Mouse (Mus musculus): ENCODE measurements around the gene Gmds. TPM values are rescaled to one million over a fixed set of nuclear protein-coding genes. Genes with fewer than 3 reads are reported as not detected.

Gmds gene
- polyA plus RNA-seq, 1 experiment from 2014 or later = 46.8 TPM

DNA sequence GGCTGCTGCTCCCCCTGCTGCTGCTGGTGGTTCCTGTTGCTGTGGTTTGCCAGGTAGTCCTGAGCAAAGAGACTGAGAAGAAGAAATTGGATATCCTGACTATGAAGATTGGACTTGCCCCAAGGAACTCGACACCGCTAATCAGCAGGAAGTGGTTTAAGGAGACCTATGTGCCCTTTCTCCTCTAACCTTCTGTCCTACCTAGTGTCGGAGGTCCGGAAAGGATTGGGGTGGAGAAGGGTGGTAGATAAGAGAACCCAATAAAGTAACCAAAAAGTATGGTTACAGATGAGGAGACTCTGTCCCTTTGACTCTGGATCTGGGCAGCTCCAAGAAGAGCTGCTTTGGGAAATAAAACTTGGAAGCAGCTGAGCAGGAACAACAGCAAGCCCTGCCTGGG is 86.3 kb downstream of the Gmds start:
- no peak overlapping the region for H3K9ac ChIP-seq
- no peaks in the 10 kb centered on the region for H3K27me3 ChIP-seq
- no peak overlapping the region for H3K27ac ChIP-seq
- H3K4me2 ChIP-seq = no peak overlapping the region
- H3K4me1 ChIP-seq = no peaks in the 10 kb centered on the region
- no peaks in the 10 kb centered on the region for H3K36me3 ChIP-seq
- no peaks in the 10 kb centered on the region for H3K9me3 ChIP-seq
- 57% methylated on average over 4 of the region's 4 CpGs for WGBS
- no peak for ATAC-seq (ENCODE audit: insufficient number of reproducible peaks, low FRiP score, low TSS enrichment, low read depth)
- H3K4me3 ChIP-seq = no peak overlapping the region

DNA sequence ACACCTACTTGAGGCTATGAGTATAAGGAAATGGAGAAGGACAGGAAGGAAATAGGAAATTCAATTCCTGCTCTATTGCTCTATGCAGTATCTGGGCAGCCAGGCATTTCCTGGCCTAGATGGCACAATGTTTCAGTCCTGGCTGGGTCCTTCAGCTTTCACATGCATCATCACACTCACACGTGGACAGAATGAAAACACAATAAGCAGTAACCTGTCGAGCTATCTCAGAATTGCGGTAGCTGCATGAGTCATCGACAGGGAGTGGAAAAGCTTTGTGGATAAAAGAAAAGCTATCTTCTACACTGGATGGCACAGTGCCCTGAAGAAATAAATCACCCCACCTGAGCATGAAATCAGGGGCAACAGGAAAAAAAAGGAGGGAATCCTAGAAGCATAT is 96.3 kb downstream of the Gmds start:
- Histone ChIP-seq H3K36me3 (no peaks in the 10 kb centered on the region), H3K9ac (no peak overlapping the region), H3K4me3 (no peak overlapping the region), H3K4me1 (no peaks in the 10 kb centered on the region), H3K27me3 (no peaks in the 10 kb centered on the region), H3K9me3 (no peaks in the 10 kb centered on the region), H3K27ac (no peak overlapping the region), H3K4me2 (no peak overlapping the region)
- no peak for ATAC-seq (ENCODE audit: insufficient number of reproducible peaks, low FRiP score, low TSS enrichment, low read depth)
- WGBS = 68% methylated on average over 4 of the region's 4 CpGs

DNA sequence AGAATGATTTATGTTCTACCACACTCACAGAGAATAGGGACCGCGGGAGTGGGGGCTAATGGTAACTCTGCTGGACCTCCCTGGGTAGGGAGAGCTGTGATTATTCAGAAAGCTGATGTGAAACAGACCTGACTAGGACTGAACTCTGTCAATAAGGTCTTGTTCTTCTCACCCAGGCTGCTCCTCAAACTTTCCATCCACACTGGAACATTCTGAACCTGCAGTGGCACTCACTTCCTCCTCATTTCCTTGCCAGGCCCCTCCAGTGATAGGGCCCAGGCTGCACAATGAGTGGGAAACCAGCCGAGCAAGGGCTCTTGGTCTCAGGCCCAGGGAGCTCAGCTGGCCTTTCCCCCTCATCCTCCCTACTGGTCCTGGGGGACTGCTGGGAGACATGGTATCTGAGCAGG is 102.3 kb downstream of the Gmds start:
- no peak for ATAC-seq (ENCODE audit: insufficient number of reproducible peaks, low FRiP score, low TSS enrichment, low read depth)
- Histone ChIP-seq H3K4me2 (no peak overlapping the region), H3K9ac (no peak overlapping the region), H3K4me3 (no peak overlapping the region), H3K4me1 (peaks cover 9% of the 10 kb centered on the region), H3K9me3 (no peaks in the 10 kb centered on the region), H3K27ac (peak overlapping the region; percentile 72), H3K27me3 (no peaks in the 10 kb centered on the region), H3K36me3 (no peaks in the 10 kb centered on the region)
- 31% methylated on average over 3 of the region's 3 CpGs for WGBS

DNA sequence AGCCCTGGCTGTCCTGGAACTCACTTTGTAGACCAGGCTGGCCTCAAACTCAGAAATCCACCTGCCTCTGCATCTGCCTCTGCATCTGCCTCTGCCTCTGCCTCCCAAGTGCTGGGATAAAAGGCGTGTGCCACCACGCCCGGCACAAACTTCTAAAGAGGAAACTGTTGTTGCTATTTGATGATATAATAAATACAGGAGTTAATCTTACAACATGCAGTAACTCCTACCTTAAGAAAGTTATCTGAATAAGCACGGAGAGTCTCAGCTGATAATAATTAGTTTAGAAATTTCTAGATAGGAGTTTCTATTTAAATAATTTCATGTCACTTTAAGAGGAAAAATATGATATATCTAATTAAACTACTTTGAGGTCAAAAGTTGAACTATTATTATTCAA is 103.5 kb downstream of the Gmds start:
- Histone ChIP-seq H3K4me2 (no peak overlapping the region), H3K27me3 (no peaks in the 10 kb centered on the region), H3K36me3 (no peaks in the 10 kb centered on the region), H3K4me3 (no peak overlapping the region), H3K9me3 (no peaks in the 10 kb centered on the region), H3K27ac (no peak overlapping the region), H3K4me1 (peaks cover 9% of the 10 kb centered on the region), H3K9ac (no peak overlapping the region)
- 85% methylated on average over 4 of the region's 4 CpGs for WGBS
- ATAC-seq (ENCODE audit: insufficient number of reproducible peaks, low FRiP score, low TSS enrichment, low read depth) = no peak

DNA sequence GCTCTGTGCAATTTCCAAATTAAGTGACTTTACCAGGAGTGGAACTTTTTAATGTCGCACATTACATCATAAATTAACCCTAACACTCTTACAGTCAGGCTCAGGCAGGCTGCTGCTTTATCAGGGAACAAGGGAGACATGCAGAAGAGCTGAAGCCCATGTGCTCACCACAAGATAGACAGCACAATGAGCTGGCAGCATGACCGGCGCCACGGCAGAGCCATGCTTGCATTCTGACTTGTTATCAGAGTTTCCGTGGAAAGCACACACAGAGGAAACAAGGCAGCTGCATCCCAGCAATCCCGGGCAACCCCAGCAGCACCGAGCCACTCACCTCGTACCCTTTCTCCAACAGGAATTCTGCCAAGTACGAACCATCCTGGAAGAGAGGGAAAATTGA is 104.5 kb downstream of the Gmds start:
- H3K27ac ChIP-seq = no peak overlapping the region
- no peak overlapping the region for H3K4me3 ChIP-seq
- H3K27me3 ChIP-seq = no peaks in the 10 kb centered on the region
- no peaks in the 10 kb centered on the region for H3K36me3 ChIP-seq
- H3K4me1 ChIP-seq = peaks cover 9% of the 10 kb centered on the region
- H3K9me3 ChIP-seq = no peaks in the 10 kb centered on the region
- 60% methylated on average over 9 of the region's 9 CpGs for WGBS
- no peak overlapping the region for H3K9ac ChIP-seq
- no peak overlapping the region for H3K4me2 ChIP-seq
- ATAC-seq (ENCODE audit: insufficient number of reproducible peaks, low FRiP score, low TSS enrichment, low read depth) = no peak

DNA sequence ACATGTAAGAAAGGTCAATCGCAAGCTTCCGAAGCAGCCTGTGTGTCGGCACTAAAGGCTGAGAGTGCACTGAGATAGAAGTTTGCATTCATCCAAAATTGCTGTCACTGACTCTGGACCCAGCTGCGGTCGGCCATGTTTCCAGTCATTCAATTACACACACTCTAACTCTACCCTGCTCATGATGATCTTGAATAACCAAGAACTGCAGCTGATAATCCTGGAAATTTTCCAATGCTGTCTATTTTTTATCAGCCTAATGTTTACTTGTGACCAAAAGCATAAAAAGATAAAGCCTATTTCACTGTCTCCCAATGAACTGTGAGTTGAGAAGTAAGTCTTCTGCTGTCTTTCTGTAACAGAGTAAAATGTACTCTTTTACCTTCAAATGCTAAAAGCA is 106.1 kb downstream of the Gmds start:
- Histone ChIP-seq H3K9ac (no peak overlapping the region), H3K27ac (no peak overlapping the region), H3K36me3 (no peaks in the 10 kb centered on the region), H3K27me3 (no peaks in the 10 kb centered on the region), H3K4me3 (no peak overlapping the region), H3K4me2 (no peak overlapping the region), H3K9me3 (no peaks in the 10 kb centered on the region), H3K4me1 (peaks cover 9% of the 10 kb centered on the region)
- WGBS = 93% methylated on average over 5 of the region's 5 CpGs
- no peak for ATAC-seq (ENCODE audit: insufficient number of reproducible peaks, low FRiP score, low TSS enrichment, low read depth)

DNA sequence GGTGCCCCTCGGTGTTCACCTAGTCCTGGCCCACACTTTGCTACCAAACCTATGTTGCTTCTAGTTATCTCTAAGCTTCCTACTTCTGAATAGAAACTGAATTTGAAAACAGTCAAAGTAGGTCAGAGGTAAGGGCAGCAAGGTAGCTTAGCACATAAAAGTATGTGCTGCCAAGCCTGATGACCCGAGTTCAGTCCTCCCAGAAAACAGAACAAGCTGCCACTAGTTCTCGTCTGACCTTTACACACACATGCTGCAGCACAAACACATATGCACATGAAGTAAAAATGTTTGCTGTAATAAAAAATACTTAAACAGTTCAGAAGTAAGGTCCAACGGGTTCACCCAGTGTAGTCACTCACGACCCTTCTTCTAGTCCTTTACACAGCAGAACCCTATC is 106.6 kb downstream of the Gmds start:
- H3K27me3 ChIP-seq = no peaks in the 10 kb centered on the region
- 86% methylated on average over 5 of the region's 5 CpGs for WGBS
- no peak overlapping the region for H3K27ac ChIP-seq
- no peaks in the 10 kb centered on the region for H3K9me3 ChIP-seq
- no peak overlapping the region for H3K9ac ChIP-seq
- no peak overlapping the region for H3K4me3 ChIP-seq
- H3K4me2 ChIP-seq = no peak overlapping the region
- H3K4me1 ChIP-seq = peaks cover 9% of the 10 kb centered on the region
- no peaks in the 10 kb centered on the region for H3K36me3 ChIP-seq
- no peak for ATAC-seq (ENCODE audit: insufficient number of reproducible peaks, low FRiP score, low TSS enrichment, low read depth)

DNA sequence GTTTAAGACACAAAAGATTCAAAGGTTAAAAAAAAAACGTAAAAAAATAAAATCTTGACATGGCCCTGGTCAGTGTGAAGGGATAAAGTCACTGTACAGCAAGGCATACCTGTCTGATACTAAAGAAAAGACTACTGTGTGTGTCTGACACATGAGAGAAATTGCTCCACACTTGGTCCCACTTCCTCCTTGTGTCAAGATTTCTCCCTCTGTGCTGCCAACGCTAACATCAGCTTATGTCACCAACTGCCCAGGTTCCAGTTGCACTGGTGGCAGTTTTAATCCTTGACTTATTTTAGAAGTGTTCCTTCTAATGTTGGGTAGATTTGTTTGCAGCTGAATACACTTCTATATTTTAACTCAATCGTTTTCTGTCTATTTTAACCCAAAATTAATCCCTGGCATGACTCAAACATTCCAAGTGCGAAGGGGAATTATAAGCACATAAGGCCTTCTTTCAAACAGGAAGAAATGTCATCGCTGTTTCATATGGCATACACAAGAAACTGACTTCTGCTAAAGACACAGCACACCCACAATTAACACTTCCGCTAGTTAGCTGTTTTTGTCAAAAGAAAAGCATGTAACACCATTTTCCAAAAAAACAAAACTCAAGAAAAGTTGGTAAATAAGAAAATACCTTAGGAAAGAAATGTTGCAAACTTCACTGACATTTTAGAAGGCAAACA is 110.5 kb downstream of the Gmds start:
- 69% methylated on average over 6 of the region's 6 CpGs for WGBS
- ATAC-seq (ENCODE audit: insufficient number of reproducible peaks, low FRiP score, low TSS enrichment, low read depth) = no peak

DNA sequence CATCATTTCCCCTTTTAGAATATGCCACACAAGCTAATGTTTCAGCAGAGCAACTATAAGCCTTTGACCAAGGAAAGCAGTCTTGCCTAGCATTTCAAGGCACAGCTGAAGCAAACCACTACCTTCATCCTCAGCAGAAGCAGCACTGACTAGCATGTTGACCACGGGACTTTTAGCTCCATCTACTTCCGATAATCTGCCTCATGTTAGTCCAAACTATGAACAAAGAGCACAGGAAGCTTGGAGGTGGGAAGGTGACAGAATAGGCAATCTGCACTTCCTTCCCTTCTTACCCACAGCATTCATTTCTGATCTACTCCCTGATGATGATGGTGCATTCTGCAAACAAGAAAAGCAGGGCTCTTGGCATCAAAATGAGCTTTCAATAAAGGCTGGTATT is 120.9 kb downstream of the Gmds start:
- Histone ChIP-seq H3K4me1 (no peaks in the 10 kb centered on the region), H3K27ac (no peak overlapping the region), H3K27me3 (peaks cover 9% of the 10 kb centered on the region; the same call in 1 of the 2 replicates), H3K9me3 (no peaks in the 10 kb centered on the region), H3K4me2 (no peak overlapping the region), H3K9ac (no peak overlapping the region), H3K36me3 (no peaks in the 10 kb centered on the region), H3K4me3 (no peak overlapping the region)
- ATAC-seq (ENCODE audit: insufficient number of reproducible peaks, low FRiP score, low TSS enrichment, low read depth) = no peak
- WGBS = 76% methylated on average over 2 of the region's 2 CpGs

More for the DNA sequence above, 110.5 kb downstream of the Gmds start:
- Histone ChIP-seq H3K4me2 (no peak overlapping the region), H3K9ac (no peak overlapping the region), H3K4me1 (no peaks in the 10 kb centered on the region), H3K27ac (0 out of 2 replicates have a peak overlapping the region, but pooled peaks have one; percentile 22), H3K27me3 (no peaks in the 10 kb centered on the region), H3K4me3 (no peak overlapping the region), H3K9me3 (no peaks in the 10 kb centered on the region), H3K36me3 (no peaks in the 10 kb centered on the region)

DNA sequence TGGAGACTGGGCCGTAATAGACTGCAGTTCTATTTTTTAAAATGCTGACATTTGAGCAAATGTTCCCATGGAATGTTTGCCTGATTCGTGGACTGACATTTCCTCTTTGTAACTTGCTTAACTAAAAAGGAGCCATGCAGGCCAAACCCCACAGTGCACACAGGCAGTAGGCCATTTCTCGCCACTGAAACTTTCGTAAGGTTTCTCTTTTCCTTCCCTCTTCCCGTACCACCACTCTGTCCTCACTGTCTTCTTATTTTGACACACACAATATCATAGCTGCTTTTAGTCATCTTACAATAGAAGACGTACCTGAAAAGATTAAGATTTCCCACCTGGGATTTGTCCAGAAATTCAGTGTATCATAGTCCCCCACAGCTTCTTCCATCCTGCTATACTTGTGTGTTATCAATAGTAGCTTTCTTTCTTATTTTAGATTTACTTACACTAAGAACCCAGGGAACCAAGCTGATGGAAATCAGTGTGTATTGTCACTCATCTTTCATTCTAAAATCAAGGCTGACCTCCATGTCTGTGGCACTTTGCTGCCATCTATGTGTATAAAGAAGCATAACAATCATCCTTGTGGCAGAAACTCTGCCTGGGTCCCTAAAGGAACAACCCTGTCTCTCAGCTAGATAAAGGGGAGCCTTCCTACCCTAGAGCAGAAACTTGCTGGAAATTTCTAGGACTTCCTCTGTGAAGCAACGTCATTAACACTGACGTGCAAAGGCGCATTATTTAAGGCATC is 124.7 kb downstream of the Gmds start:
- no peak overlapping the region for H3K9ac ChIP-seq
- peaks cover 9% of the 10 kb centered on the region; the same call in 1 of the 2 replicates for H3K27me3 ChIP-seq
- WGBS = 40% methylated on average over 9 of the region's 9 CpGs
- no peak for ATAC-seq (ENCODE audit: insufficient number of reproducible peaks, low FRiP score, low TSS enrichment, low read depth)
- no peak overlapping the region for H3K4me2 ChIP-seq
- no peak overlapping the region for H3K4me3 ChIP-seq
- H3K36me3 ChIP-seq = no peaks in the 10 kb centered on the region
- no peaks in the 10 kb centered on the region for H3K4me1 ChIP-seq
- H3K9me3 ChIP-seq = no peaks in the 10 kb centered on the region
- peak overlapping the region; percentile 38; the same call in 1 of the 2 replicates for H3K27ac ChIP-seq

DNA sequence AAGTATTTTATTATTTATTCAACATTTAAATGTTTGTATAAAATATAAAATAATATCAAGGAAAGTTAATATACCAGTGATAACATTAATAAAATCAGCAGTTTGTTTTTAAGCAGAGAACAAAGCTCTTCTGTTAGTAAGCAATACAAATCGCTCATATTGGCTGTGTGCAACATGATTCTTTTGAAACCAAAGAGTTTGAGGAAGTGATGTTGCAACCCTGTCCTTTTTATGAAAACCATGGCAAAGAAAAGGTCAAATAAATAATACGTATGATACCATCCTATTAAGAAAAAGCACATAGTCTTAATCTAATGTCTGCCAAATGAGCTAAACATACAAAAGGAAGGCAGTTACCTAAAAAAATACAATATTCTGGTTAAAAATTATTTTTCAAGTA is 126.4 kb downstream of the Gmds start:
- ATAC-seq (ENCODE audit: insufficient number of reproducible peaks, low FRiP score, low TSS enrichment, low read depth) = no peak
- no peaks in the 10 kb centered on the region for H3K36me3 ChIP-seq
- no peaks in the 10 kb centered on the region for H3K4me1 ChIP-seq
- no peak overlapping the region for H3K27ac ChIP-seq
- no peak overlapping the region for H3K4me3 ChIP-seq
- H3K27me3 ChIP-seq = peaks cover 4% of the 10 kb centered on the region; the same call in 1 of the 2 replicates
- H3K9ac ChIP-seq = no peak overlapping the region
- H3K9me3 ChIP-seq = no peaks in the 10 kb centered on the region
- H3K4me2 ChIP-seq = no peak overlapping the region
- 69% methylated on average over 2 of the region's 2 CpGs for WGBS

DNA sequence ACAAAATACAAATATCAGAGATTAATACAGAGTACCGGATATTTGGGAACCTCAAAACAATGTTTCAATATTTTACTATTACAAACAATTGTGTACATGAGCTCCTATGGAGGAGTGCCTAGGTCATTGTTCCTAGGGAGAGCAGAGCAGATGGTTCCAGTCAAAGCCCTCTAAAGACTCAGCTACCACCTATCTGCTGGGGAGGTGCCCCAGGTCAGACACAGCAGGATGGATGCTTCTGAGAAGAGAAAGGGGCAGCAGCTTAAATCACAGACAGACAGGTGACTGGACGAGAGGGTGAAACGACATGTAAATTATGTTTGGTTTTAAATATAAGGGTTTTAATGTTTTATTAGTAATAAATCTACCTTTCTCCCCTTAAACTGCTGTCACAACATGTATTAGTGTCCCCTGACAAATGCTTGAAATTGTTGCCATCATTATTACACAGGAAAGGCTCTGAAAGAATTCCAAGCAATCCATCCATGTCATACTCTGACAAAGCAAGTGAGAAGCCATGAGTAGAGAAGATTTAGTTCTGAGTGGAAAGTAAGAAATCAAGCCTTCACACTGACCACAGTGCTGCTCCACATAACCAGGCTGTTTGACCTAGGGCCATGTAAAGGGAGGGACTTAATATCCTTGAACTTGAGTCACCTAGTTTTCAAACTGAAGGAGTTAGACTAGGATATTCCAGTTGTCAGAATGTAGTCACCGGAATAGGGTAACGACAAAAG is 131.2 kb downstream of the Gmds start:
- no peaks in the 10 kb centered on the region for H3K36me3 ChIP-seq
- no peaks in the 10 kb centered on the region for H3K27me3 ChIP-seq
- no peak overlapping the region for H3K4me3 ChIP-seq
- 70% methylated on average over 5 of the region's 5 CpGs for WGBS
- no peak overlapping the region for H3K4me2 ChIP-seq
- no peaks in the 10 kb centered on the region; the same call in 1 of the 2 replicates for H3K4me1 ChIP-seq
- H3K27ac ChIP-seq = no peak overlapping the region
- no peak for ATAC-seq (ENCODE audit: insufficient number of reproducible peaks, low FRiP score, low TSS enrichment, low read depth)
- H3K9ac ChIP-seq = no peak overlapping the region
- H3K9me3 ChIP-seq = no peaks in the 10 kb centered on the region

All from limb, embryonic 15.5 days (tissue).